Mouse (Mus musculus) layer of hippocampus, adult 18-20 months (tissue): ENCODE measurements around the gene Dcaf6. TPM values are rescaled to one million over a fixed set of nuclear protein-coding genes. Genes with fewer than 3 reads are reported as not detected.

Experiments used
- total RNA-seq, 2 experiments: library from RNA; stranded (reverse); gene quantifications; 2 replicates each; pipeline ENCODE4 v1.2.3; 2021

The Dcaf6 gene
- total RNA-seq, 2 experiments from 2014 or later, result 84.8 to 86.0 TPM

Other genes with a start within 250 kb of the Dcaf6 start
- 10 to 100 TPM; 63.0 to 67.1 TPM for gene Tiprl, start 223.5 kb downstream of the Dcaf6 start, total RNA-seq
- gene Gpr161, start 164.7 kb downstream of the Dcaf6 start, total RNA-seq, result 10 to 100 TPM; 75.9 to 82.9 TPM
- gene Mpc2, start 162 bp upstream of the Dcaf6 start, total RNA-seq, result 100 to 1,000 TPM; 120 to 127 TPM
- gene Adcy10, start 24.7 kb upstream of the Dcaf6 start, total RNA-seq, result under 1 TPM; 0.27 to 0.38 TPM
- 10 to 100 TPM; 28.4 to 31.0 TPM for gene Mpzl1, start 174.1 kb upstream of the Dcaf6 start, total RNA-seq
- gene Rcsd1, start 249.3 kb upstream of the Dcaf6 start, total RNA-seq, result 1 to 10 TPM; 4.7 to 4.8 TPM